Mouse (Mus musculus) telencephalon, adult 2 months (tissue): ENCODE data around the gene Spata1.
"Not testable (repeated sequence)": the region's sequence is repeated elsewhere in the genome, so short reads cannot be mapped to it uniquely, and the experiment has no call there.

Source experiments
- DNase-seq: peaks from one replicate; pipeline ENCODE4 v3.0.0-alpha.2; 2011; ENCODE audit warnings: low read depth, low spot score

Gene Spata1

DNA sequence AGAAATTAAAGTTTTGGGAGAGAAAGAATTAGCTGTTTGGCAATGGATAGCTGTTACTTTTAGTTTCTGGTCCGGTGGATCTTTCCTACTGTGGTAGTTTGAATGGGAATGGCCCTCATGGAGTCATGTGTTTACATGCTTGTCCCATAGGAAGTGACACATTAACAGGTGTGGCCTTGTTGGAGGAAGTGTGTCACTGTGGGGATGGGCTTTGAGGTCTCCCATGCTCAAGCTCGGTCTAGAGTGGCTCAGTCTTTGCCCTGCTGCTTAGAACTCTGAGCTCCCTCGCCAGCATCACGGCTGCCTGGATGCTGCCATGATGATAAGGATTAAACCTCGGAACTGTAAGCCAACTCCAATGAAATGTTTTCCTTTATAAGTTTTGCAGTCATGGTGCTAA, 48.2 kb downstream of the Spata1 start:
- no peak for DNase-seq

DNA sequence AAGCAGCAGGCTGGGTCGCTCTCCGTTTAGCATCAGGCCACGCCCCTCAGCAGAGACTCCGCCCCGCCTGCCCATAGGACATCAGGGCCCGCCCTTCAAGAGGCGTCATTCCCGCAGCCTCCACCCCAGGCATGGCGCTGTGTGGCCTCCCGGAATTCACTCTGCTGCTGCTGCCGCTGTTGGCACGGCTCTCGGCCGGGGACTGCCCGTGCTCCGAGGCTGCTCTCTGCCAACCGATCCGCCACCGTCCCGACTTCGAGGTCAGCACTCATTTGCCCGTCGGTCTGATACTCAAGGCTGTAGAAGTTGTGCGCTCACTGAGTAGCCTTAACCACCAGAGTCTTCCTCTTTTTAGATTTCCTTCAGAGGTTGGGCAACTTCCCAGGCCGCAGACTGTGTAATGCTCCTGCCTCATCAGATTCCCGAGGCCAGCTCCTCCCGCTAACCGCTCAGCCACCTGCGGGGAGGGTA, 49.1 kb downstream of the Spata1 start:
- peak; percentile 83 for DNase-seq

DNA sequence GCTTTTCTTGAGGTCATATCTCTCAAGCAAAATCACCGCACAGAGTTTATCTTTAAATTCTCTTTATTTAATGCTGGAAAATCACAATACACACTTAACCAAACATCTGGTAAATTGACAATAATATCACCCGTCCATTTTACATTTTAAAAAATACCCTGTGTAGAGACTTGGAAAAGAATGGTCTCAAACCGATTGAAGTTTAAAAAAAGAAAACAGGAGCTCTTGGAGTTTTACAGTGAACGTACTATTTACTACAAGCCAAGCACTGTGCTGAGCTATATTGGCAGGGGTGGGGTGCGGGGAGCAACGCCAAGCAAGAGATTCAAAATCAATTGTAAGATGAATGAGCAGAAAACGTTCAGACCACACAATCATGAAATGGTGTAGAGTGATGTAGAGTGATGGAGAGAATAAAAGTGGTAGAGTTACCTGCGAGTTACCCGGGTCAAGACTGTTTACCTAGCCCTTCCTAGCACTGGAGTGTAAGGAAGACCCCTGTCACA, 49.8 kb downstream of the Spata1 start, which contains the start of gene Ctbs:
Ctbs (plus strand) TSS at position 51 of the 506 bp plus-strand sequence.
- no peak for DNase-seq

DNA sequence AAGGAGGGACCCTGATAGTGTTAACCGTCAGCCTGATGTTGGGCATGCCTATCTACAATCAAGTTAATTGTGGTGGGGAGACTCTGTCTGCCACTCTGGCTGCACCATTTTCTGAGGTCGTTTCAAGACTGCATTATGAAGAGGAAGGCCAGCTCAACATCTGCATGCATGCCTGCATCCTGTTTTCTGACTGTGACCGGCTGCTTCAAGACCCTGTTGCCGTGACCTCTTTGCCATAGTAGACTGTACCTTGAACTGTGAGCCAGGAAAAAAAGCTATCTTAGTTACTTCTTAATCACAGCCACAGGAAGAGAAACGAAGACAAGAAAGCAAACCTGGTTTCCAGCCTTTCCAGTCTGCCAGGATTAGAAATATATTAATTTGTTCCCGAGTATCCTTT, 50.6 kb downstream of the Spata1 start:
- no peak for DNase-seq

DNA sequence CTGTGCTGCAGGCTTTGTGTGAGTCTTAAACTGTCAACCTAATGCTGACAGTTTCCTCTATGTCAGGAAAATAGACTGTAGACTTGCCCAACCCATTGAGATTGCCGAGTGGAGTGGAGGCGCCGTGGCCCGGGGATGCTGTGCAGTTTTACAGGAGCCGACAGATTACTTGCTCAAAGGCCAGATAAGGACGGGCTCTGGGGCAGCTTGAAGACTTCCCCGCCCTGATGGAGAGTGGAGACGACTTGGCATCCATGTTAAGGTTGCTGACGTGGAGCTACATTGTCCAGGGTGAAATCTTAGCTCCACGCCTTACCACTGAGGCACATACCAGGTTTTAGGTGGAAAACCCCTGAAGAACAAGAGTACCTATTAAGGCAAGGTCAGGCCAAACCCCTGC, 51.2 kb downstream of the Spata1 start:
- no peak for DNase-seq

DNA sequence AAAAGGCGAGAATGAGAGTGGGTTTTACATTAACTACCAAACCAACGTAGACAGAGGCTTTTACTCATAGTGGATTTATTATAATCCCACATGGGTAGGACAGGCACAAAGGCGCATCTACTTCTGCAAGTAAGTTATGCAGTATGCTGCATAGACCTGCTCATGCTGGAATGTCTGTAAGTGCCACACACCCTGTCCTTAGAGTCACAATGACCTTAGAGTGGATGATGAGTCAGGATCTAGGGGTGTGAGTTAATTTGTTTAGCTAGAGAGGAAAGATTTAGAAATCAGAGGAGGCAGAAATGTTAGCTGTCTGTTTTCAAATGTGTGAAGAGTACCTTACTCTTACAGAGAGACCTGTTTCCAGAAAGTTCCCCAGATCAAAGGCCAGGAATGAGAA, 52.0 kb downstream of the Spata1 start:
- no peak for DNase-seq

DNA sequence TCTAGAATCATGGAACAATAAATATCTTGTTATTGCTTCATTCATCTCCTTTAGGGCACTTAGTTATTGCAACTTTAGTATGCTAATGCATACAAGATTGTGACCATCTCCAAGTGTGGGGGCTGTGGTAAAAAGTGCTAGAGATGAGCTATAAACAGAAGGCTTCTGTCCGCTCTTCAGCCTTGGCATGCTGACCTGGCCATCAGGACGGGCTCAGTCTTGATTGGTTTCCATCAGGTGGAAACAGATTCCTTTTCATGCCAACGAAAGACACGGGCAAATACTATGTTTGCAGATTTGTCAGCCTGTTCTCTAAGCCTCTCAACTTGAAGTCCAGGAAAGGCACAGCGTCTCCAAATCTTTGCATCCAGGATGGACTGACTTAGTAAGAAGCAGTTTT, 52.4 kb downstream of the Spata1 start:
- DNase-seq = no peak

DNA sequence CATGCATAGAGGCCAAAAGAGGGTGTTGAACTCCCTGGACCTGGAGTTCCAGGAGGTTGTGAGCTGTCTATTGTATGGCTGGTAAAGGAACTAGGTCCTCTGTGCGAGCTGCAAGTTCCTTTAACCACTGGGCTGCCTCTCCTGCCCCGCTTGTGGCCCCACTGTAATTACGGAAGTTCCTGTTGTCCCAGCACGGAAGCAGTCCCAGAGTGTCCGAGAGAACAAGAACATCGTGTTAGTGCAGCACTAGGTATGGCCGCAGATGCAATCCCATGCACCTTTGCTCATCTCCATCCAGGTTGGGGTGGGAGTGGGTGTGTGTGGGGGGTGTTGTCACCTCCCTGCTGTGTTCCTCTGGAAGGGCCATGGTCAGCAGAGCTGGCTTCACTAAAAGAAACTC, 54.7 kb downstream of the Spata1 start:
- no peak for DNase-seq

DNA sequence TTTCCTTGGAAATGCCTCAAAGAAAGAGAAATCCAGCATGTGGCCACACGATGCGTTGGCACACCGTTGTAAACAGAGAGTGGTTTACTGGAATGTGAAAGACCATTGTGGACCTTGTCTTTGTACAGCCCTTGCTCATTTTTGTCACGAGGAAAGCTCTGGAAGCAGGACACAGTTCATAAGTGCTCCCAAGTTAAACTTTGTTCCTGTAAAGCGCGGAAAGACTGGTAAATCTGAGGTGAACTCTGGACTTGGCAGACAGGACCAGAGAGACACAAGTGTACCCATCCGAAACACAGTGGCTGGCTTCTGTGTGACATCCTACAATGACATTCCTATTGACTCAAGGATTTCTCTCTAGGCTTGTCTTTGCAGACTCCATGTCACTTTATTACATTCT, 56.2 kb downstream of the Spata1 start:
- no peak for DNase-seq

DNA sequence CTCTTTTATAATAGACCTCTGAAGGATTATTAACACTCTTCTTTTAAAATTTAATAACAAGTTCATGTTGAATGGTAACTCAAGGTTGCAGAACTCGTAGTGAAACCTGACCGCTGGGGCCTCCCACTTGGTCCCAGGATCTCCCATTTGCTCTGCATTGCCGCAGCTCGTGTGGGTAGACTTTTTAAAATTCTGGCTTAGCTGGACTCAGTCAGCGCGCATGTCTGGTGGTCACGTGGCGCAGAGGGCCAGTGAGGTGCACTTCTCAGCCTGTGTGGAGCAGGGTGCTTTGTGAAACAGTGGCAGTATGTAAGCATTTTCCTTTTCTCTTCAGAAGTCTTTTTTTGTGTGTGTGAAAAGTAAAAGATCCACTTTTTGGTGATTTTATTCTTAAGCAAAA, 56.6 kb downstream of the Spata1 start:
- DNase-seq = no peak

DNA sequence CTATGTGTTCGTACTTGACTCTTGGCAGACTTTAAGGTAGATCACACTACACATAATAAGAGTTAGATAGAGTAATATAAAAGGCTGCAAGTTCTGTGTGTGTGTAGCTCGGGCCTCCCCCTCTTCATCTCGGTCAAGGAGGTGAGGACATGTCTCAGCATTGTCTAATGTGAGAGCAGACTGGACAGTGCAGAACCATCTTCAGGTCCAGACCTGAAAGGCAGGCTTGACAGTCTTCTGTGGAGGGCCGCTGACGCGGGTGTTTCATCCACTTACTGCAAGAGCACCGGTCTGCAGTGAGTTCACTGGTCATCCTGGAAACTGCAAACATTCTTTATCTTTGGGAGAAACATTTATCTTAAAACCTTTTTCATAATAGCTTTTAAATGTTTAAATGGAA, 57.1 kb downstream of the Spata1 start:
- no peak for DNase-seq

DNA sequence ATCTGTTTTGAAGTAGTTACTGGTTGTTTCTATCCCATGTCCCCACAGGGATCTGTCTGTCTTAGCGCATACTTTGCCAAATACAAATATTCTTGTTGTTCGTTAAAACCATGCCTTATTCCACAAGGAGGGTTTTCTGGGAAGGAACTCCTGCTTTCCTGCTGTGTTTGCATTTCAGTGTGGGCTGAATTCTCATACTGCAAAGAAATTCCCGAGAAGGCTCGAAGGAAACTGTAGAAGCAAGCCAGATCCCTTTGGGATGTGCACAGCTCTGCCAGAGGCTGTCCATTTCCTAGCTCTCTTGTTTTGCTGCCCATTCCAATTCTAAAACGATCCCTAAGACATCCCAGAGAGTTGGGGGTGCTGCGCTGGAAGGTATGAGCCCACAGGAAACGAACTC, 59.1 kb downstream of the Spata1 start:
- DNase-seq = no peak

DNA sequence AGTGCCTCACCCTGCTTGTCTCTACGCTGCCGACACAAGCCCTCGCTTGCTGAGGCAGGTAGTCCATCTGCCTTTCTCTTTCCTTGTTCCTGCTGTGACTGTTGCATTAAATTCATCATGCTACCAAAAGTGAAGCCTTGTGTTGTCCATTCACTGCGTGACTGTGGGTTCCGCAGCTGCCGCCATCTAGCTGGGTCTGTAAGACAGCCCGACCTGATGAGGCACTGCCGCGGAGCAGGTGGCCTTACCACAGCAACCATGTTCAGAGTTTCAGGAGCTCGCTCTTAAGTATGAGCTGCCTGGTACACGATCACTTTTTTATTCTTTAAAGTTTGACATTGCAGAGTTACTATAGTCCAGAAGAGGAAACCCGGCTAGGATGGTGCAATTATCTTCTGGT, 59.5 kb downstream of the Spata1 start:
- no peak for DNase-seq

DNA sequence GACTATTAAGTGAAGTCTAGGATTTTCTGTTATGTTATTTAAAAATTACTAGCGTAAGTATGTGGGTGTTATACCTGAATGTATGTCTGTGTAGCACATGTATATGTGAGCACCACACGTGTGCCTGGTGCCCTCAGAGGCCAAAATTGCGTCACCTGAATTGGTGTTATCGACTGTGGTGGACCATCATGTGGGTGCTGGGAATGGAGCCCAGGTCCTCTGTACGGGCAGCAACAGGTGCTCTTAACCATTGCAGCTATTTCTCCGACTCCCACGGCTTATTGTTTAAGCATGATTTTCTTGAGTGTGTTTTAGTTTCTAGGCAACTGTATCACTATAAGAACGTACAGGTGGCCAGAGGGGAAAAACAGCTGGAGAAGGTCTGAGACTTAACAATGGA, 63.4 kb downstream of the Spata1 start:
- DNase-seq = no peak

DNA sequence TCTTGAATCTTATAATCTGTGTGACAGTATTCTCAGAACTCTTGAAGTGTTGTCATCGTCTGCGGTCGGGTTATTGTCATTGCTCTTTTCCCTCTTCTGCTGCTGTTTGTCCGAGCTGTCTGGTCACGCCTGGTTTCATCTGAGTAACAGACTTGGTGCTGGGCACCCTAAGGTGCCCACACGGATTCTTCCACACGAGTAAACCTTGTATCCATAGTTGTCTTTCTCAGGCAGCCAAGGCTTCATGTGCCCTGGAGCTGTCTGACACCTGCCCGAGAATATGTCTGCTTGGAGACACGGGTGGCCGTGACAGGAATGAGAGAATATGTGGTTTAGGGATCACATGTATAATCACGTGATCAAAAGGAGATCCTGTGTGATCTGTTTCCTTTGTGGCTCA, 64.0 kb downstream of the Spata1 start:
- no peak for DNase-seq

DNA sequence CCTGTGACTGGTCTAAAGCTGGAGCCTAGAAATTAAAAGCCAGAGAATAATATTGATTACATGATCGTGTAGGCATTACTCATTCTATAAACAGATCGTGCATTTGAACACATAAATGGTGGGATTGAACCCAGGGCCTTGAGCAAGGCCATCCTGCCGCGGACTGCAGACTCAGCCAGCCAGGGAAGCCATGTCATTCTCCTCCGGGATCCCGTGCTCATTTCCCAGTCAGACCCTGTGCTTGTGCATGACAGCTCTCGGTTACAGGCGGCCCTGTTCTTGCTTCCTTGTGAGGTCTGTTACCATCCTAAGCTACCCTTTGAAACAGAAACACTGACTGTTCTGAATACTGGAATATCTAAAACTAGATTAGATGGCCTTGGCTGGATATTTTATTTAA, 64.9 kb downstream of the Spata1 start:
- DNase-seq = no peak

DNA sequence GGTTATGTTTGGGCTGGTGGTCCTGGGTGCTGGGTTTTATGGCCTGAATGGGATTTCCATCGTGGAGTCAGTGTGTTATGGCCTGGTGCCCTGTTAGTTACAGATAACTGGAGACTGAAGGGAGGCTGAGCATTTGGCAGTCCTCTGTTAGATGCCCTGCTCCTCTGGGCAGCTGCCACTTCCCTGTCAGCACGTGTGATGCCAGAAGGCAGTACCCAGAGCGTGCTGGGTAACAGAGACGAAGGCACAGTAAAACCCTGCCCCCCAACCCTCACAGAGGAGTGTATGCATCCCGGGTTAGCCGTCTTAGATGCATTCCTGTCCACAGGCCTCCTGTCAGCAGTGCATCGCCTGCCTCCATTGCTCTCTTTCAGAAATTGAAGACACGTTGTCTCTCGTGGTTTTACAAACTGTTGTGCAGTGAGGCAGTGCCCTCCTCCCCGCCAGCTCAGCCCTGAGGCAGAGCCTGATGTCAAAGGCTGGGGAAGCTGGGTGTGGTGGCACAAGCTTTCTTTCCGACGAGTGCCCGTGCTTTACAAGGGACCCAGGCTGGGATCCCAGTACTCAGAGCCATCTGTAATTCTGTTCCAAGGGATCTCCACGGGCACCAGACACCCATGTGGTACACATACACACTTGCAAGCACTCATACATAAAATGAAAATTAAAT, 65.7 kb downstream of the Spata1 start:
- DNase-seq = no peak

DNA sequence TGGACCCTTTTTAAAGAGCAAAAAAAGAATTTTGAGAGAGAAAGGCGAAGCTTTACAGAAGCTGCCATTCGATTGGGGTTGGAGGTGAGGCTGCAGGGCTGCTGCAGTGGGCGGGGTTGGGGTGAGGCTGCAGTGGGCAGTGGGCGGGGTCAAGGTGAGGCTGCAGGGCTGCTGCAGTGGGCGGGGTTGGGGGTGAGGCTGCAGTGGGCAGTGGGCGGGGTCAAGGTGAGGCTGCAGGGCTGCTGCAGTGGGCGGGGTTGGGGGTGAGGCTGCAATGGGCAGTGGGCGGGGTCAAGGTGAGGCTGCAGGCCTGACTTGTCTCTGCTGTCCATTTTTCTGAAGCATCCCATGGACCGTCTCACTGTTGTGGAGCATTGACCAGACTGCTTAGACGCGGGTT, 66.5 kb downstream of the Spata1 start:
- not testable (repeated sequence) for DNase-seq

DNA sequence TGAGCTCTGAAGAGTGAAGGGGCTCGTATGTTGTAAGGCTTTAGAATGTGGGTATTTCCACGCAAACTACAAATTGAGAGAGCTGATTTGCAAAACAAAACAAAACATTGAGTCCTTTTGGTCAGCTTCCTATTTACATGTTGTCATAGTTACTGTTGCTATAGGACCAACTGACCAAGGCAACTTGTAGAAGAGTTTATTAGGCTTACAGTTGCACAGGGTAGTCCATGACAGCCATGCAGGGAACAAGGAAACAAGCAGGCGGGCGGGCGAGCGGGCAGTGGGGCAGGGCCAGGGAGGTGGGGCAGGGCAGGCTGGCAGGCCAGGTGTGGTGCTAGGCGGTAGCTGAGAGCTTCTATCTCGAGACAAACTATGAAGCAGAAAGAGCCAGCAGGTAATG, 73.1 kb downstream of the Spata1 start:
- DNase-seq = no peak

DNA sequence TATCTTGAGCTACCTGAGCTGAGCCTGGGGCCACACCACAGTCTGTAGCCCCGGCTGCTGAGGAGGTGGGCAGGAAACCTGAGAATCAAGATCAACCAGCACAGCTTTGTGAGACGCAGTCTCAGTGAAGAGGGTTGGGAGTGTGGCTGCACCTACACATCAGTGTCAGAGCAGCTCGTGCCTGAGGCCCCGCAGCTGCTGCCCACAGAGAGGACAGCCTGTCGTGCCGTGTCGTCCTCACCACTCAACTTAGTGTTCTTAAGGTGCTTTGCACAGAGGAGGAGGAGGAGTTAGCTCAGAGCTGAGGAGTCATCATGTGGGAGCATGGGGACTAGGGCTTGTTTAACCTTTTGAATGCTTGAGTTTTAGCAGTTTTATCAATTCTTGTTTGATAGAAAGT, 73.7 kb downstream of the Spata1 start:
- no peak for DNase-seq

DNA sequence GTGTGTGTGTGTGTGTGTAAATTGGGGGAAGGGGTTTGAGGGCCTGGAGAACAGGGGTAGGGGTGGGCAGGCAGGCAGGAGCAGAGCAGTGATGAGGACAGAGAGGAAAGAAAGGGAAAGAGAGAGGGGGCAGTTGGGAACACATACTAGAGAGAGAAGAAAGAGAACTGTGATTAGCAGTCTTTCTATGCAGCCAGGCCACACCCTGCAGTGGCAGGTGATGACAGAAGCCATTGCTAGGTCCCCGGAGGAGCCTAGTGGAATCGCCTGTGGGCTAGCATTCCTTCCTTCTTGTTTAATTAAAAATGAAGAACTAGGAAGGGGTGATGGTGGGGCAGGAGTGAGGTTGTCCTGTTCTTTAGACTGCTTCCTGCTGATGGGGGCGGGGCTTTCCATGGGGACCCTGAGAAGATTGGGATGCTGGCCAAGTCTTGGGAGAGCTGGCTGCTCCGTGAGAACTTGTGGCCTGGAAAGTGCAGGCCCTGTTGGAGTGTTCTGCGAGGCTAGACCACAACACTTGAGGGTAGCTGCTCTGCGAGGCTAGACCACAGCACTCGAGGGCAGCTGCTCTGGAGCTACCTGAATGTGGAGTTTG, 75.2 kb downstream of the Spata1 start:
- DNase-seq = no peak

DNA sequence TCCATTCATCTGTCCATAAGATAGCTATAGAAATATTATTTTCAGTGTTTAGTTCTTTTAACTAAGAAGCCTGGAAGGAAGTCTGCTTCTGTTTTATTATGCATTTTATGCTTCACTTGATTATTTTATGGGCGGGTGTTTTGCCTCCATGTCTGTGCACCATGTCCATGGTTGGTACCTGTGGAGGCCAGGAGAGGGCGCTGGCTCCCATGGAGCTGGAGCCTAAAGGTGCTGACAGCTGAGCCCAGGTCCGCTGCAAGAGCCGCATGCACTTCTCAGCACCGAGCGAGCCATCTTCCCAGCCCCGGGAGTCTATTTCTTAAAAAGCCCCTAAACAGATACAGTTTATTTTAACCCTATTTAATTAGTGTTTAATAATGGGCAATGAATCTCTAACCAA, 75.8 kb downstream of the Spata1 start:
- no peak for DNase-seq

DNA sequence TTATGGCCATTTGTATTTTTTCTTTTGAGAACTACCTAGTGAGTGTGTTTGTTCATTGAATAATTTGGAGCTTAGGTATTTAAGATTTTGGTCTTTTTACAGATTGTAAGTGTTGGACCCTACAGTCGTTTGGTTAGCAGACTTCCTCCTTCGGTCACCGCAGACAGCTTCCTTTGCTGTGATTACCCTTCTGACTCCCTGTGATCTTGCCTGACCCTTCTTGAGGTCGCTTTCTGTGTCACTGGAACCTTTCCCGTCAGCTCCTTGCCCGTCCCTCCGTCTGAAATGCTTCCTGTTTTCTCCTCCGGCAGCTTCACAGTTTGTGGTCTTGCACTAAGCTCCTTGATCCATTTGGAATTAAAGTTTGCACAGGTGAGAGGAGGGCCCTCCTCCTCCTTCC, 77.8 kb downstream of the Spata1 start:
- no peak for DNase-seq
